Mouse (Mus musculus) cerebellum, adult 2 months (tissue): ENCODE measurements around the gene Cckbr. TPM values are rescaled to one million over a fixed set of nuclear protein-coding genes. Genes with fewer than 3 reads are reported as not detected.
A peak's percentile ranks its signal among the peaks of the same experiment; 100 is the strongest.
"Not testable (repeated sequence)": the region's sequence is repeated elsewhere in the genome, so short reads cannot be mapped to it uniquely, and the experiment has no call there.

Source experiments
- DNase-seq, 2 experiments: peaks; one replicate each; pipeline ENCODE4 v3.0.0; 2021
- H3K27ac ChIP-seq: fragments of 200-500 bp; 2 replicates; pipeline ENCODE4 v1.5.1; 2012; ENCODE audit warnings: low read length, control low read depth, inconsistent platforms; ENCODE audit not compliant: insufficient read depth
- H3K27me3 ChIP-seq: fragments of 200-500 bp; 2 replicates; pipeline ENCODE4 v1.6.1; 2012; ENCODE audit warnings: inconsistent platforms, mild to moderate bottlenecking, low read length, moderate library complexity; ENCODE audit not compliant: control insufficient read depth, insufficient read depth
- H3K4me1 ChIP-seq: fragments of 200-500 bp; 2 replicates; pipeline ENCODE4 v1.6.1; 2011; ENCODE audit warnings: low read length; ENCODE audit not compliant: control insufficient read depth, insufficient read depth
- H3K4me3 ChIP-seq: fragments of 200-500 bp; replicated peaks from 2 replicates; pipeline ENCODE3; 2011; ENCODE audit warnings: mild to moderate bottlenecking, low read depth, low read length, control low read depth; ENCODE audit not compliant: insufficient read depth
- CTCF ChIP-seq: fragments of 200-500 bp; IDR thresholded peaks from 2 replicates; pipeline ENCODE4 v1.5.1; 2011; ENCODE audit warnings: low read depth, mild to moderate bottlenecking, control low read depth, low read length, moderate library complexity, borderline replicate concordance; ENCODE audit not compliant: insufficient read depth
- POLR2A ChIP-seq: fragments of 200-500 bp; IDR thresholded peaks from 2 replicates; pipeline ENCODE4 v1.6.1; 2011; ENCODE audit warnings: low read length, control low read depth, borderline replicate concordance; ENCODE audit not compliant: insufficient read depth
- WGBS: fragments of 180-500 bp; shearing (Covaris S2); methylation state at CpG from one replicate; pipeline ENCODE4 v1.1.7; 2018; 5-methylcytosine and 5-hydroxymethylcytosine counted together
- polyA plus RNA-seq: library from polyadenylated mRNA; depleted of rRNA; stranded (reverse); fragments of >200 nt; gene quantifications from 2 replicates; pipeline ENCODE4 v1.2.3, GENCODE M21; 2012

Gene Cckbr
- polyA plus RNA-seq, 1 experiment: 8.5 TPM

GRCm38 (mm10) chr7:105399058-105399934, 26.2 kb upstream of the Cckbr start:
- H3K4me1 ChIP-seq: peaks cover 6% of the 10 kb centered on the region; the same call in 1 of the 2 replicates
- H3K4me3 ChIP-seq: peak overlapping the region; percentile 65
- no peak for DNase-seq
- under 1% methylated on average over 25 of the region's 25 CpGs for WGBS
- H3K27ac ChIP-seq: peak overlapping the region; percentile 21
- no peaks in the 10 kb centered on the region for H3K27me3 ChIP-seq
- TF ChIP-seq POLR2A (no peak), CTCF (no peak)

- peak; percentile 100 for DNase-seq
- Histone ChIP-seq H3K27me3 (no peaks in the 10 kb centered on the region), H3K4me1 (peaks cover under 1% of the 10 kb centered on the region; the same call in 1 of the 2 replicates), H3K4me3 (peak within 1 kb of the TSS; percentile 70), H3K27ac (peak within 1 kb of the TSS; percentile 64)
- TF ChIP-seq POLR2A: peak; percentile 83
- TF ChIP-seq CTCF: no peak
- WGBS: under 1% methylated on average over 55 of the region's 55 CpGs
Observed at GRCm38 (mm10) chr7:105399935-105400624, 25.5 kb upstream of the Cckbr start, which contains the start of gene Fam160a2. TSS of gene Fam160a2 (minus strand) at chr7:105400054.

- H3K27me3 ChIP-seq: no peaks in the 10 kb centered on the region
- H3K4me3 ChIP-seq: no peak within 1 kb of the TSS
- no peak within 1 kb of the TSS for H3K27ac ChIP-seq
- WGBS: 81% methylated on average over 5 of the region's 5 CpGs
- no peak for TF ChIP-seq POLR2A
- TF ChIP-seq CTCF: no peak
- DNase-seq: no peak
- no peaks in the 10 kb centered on the region for H3K4me1 ChIP-seq
Observed at GRCm38 (mm10) chr7:105404268-105404667, 21.3 kb upstream of the Cckbr start, which contains the start of gene Cnga4. TSS of gene Cnga4 (plus strand) at chr7:105404568.

- WGBS: 71% methylated on average over 1 of the region's 1 CpGs
- Histone ChIP-seq H3K4me1 (no peaks in the 10 kb centered on the region), H3K27ac (no peak overlapping the region), H3K4me3 (no peak overlapping the region), H3K27me3 (no peaks in the 10 kb centered on the region)
- DNase-seq: no peak
- TF ChIP-seq POLR2A: no peak
- no peak for TF ChIP-seq CTCF
Observed at GRCm38 (mm10) chr7:105406322-105406721, 19.2 kb upstream of the Cckbr start.

GRCm38 (mm10) chr7:105411874-105412632, 13.5 kb upstream of the Cckbr start:
- DNase-seq: peak; percentile 65 to 80
- 59% methylated on average over 8 of the region's 8 CpGs for WGBS
- H3K27me3 ChIP-seq, H3K27ac ChIP-seq, H3K4me3 ChIP-seq, H3K4me1 ChIP-seq: not testable (repeated sequence)
- TF ChIP-seq CTCF: peak; percentile 81

- no peak for TF ChIP-seq CTCF
- TF ChIP-seq POLR2A: no peak
Observed at GRCm38 (mm10) chr7:105414385-105414784, 11.1 kb upstream of the Cckbr start.

GRCm38 (mm10) chr7:105416529-105416928, 9.0 kb upstream of the Cckbr start:
- H3K4me1 ChIP-seq: no peaks in the 10 kb centered on the region
- no peak overlapping the region for H3K27ac ChIP-seq
- no peak for DNase-seq
- H3K4me3 ChIP-seq: no peak overlapping the region
- H3K27me3 ChIP-seq: no peaks in the 10 kb centered on the region
- 93% methylated on average over 7 of the region's 7 CpGs for WGBS
- no peak for TF ChIP-seq POLR2A
- no peak for TF ChIP-seq CTCF

More at GRCm38 (mm10) chr7:105414385-105414784, 11.1 kb upstream of the Cckbr start:
- Histone ChIP-seq H3K4me3 (no peak overlapping the region), H3K4me1 (no peaks in the 10 kb centered on the region), H3K27me3 (no peaks in the 10 kb centered on the region), H3K27ac (no peak overlapping the region)
- DNase-seq: no peak
- 46% methylated on average over 6 of the region's 6 CpGs for whole genome bisulfite sequencing
